Mouse (Mus musculus): Measurements from ENCODE around the gene Ikzf1. TPM values are rescaled to one million over a fixed set of nuclear protein-coding genes. Genes with fewer than 3 reads are reported as not detected.

The Ikzf1 gene
- total RNA-seq (2023) = 214 and 231 TPM in 2 replicates

GRCm38 (mm10) chr11:11684930-11685852, at the start of gene Ikzf1:
Gene Ikzf1, plus strand, starts transcription at chr11:11685003.

GRCm38 (mm10) chr11:11808820-11809403, 124.1 kb downstream of the Ikzf1 start, which contains the start of gene Fignl1:
Gene Fignl1, minus strand, starts transcription at chr11:11808962.

Other genes starting within 250 kb of the Ikzf1 start
- gene Spata48, start 222.9 kb upstream of the Ikzf1 start, total RNA-seq (2023) = 0.84 and 3.0 TPM in 2 replicates
- gene Zpbp, start 222.6 kb upstream of the Ikzf1 start, total RNA-seq (2023) = 0.09 and 0.18 TPM in 2 replicates
- gene 4930512M02Rik, start 57.2 kb upstream of the Ikzf1 start, total RNA-seq (2023) = not detected in 2 replicates
- gene Fignl1, start 124.0 kb downstream of the Ikzf1 start, total RNA-seq (2023) = 10.3 and 10.6 TPM in 2 replicates
- gene Ddc, start 213.1 kb downstream of the Ikzf1 start, total RNA-seq (2023) = not detected in 2 replicates